Mouse (Mus musculus): Measurements from ENCODE around the gene Pmm2.

Pmm2 gene

DNA sequence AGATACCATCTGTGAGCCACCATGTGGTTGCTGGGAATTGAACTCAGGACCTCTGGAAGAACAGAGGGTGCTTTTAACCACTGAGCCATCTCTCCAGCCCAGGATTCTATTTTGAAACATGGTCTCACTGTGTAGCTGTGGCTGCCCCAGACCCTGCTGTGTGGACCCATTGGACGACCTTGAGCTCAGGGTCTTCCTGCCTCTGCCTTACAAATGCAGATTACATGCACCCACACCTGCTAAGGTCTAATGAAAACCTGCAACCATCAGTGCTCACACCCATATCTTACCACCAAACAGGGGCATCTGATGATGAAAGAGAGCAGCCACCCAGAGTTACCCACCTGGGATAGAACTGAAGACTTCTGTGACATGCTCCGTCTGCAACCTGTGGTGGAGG is 18.8 kb downstream of the Pmm2 start:
- no peak for DNase-seq (ENCODE audit: inconsistent ontology term)

DNA sequence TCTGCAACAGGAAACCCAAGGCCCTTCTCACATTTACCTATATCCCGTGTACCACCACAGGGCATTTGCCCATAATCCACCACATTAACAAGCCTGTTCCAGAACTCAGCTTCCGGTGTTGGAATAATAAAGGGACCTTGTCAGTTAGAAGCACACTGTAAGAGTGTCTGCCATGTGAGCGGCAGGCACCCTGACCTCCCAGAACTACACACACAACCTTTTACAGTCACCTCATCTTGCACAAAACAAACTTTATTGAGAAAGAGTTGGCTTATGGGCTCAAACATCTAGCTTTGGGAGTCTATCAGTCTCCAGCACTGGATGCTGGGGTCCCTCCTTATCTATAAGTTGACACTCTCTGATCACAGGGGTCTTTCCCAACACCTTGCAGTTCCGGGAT is 20.9 kb downstream of the Pmm2 start:
- DNase-seq (ENCODE audit: inconsistent ontology term) = no peak

DNA sequence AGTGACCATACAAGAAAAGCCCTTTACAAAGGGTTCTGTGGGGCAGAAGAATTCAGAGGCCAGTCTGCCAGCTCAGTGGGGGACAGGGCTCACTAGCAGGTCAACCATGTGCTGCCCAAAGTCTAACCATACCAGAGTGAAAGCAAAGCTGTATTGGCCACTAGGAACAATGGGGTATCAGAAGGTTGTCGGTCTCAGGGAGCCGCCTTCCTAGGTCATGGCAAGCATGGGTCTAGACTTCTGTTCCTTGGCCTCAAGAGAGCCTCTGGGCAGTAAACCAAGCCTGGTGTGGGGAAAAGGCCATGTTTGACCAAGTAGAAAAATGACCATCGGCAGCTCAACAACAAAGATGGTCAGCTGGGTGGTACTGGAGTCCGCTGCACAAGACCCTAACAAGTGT is 21.3 kb downstream of the Pmm2 start:
- peak; percentile 74 for DNase-seq (ENCODE audit: inconsistent ontology term)

DNA sequence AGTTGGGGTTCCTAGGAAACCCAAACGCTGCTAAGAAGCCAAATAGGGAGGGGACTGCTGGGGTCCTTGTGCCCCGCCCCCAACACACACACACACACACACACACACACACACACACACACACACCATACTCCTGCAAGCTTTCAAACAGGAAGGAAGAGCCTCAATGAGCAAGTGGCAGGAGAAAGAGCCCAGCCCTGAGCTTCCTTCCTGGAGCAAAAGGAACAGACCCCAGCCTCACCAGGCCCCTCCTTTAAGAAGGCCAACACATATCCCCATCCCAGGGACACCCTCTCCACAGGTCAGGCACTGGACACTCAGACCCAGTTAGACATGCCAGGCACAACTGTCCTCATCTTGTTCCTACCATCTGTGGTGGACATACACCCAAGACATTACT is 25.5 kb downstream of the Pmm2 start:
- DNase-seq (ENCODE audit: inconsistent ontology term) = no peak

DNA sequence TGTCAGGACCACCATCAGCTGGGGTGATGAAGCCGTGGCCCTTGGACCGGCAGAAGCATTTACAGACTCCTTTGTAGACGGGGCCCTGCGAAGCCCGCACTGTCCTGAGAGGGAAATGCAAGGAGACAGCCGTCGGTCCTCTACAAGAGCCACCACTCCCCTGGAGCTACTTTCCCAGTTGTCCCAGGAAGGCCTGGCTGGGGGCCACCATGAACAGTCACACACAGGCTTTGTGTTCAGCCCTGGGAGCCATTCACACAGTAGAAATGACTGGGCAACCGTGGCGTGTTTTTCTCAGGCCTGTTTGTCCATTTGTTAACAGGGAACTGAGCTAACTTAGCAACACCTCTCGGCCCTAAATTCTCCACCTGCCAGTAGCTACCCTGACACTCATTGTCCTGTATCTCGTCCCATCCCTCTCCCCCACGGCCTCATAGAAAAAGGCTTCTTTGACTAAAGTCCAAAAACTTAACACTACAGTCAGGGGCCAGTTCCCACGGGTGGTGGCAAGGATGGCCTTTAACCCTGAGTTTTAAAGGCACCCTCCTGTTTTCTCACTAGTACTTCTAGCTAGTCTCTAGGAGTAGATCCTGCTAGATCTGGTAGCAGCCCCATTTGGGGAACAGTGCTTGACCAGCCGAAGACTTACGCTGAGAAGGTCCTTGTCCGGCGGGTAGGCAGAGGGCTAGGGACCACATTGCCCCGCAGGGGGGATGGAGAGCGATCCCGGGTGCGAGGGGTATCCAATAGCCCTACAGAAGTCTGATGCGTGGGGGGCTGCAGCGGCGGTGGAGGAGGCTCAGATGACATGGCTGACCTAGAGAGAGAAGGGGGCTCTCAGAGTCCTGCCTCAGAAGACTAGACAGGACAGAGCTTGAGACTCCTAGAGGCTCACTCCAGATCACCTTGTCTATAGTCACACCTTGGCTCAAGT is 26.4 kb downstream of the Pmm2 start:
- DNase-seq (ENCODE audit: inconsistent ontology term) = peak; percentile 78

DNA sequence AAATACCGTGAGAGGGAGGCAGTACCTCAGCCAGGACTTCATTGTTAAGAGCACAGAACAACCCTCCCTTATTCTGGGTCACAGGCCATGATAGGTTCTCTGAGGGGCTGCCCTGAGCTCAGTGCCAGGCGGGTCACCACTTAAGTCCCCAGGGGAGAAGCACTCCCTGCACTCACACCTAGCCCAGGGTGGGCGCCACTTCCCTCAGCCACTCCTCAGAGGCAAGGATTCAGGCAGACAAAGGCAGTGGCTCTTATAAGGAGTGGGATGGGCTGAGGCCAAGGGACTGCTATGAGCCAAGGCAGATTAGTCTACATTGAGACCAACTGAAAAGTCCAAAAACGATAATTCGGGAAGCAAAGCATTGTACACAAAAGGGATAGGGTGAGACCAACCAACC is 27.9 kb downstream of the Pmm2 start:
- no peak for DNase-seq (ENCODE audit: inconsistent ontology term)

DNA sequence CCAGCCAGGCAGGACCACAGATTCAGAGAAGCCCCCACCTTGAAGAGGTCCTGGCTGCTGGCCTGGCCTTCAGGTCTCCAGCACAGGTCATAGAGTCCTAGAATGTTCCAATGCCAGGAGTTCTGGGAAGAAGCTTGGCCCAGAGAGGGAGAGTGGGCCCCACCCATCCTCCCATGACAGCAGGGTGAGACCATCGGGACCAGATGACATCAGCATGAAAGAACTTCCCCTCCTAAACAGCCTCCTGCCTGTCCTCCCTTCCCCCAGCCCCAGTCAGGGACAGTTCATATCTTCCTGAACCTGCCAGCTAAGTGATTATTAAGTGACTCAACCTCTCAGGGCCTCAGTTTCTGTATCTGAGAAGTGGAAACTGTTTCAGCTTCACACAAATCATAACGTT is 29.0 kb downstream of the Pmm2 start:
- DNase-seq (ENCODE audit: inconsistent ontology term) = peak; percentile 80

DNA sequence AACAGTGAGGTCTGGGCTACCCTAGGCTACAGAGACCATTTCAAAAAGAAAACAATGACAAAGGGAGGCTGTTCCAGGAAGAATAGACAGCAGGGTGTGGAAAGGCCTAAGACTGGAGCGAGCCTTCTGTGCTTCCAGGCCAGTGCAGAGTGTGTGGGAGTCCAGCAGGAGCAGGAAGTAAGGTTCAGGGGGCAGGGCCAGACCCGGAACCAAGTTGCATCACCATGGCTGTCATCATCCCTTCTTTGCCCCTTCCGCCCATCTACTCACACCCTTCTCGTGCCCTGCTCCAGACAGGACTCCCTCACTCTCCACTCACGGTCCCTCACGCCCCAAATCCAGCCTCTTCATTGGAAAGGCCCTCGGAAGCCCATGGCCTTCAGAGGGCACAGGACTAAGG is 29.8 kb downstream of the Pmm2 start:
- no peak for DNase-seq (ENCODE audit: inconsistent ontology term)

DNA sequence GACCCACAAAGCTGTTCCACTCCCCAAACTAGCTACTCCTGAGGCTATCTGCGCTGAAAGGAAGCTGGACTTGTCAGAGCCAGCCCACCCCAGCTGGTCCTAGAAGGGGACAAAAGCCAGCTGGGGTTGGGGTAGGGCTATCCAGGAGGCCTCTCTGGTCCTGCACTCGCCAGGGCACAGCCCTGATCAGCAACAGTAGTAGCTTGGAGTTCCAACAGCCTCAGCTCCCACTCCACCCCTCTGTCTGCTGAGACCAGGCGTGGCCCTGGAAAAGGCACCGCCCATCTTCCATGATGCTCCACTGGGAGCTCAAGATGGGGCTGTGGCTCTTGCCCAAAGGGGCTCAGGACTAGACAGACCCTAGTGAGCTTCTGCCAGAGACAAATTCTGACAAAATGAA is 30.3 kb downstream of the Pmm2 start:
- no peak for DNase-seq (ENCODE audit: inconsistent ontology term)

DNA sequence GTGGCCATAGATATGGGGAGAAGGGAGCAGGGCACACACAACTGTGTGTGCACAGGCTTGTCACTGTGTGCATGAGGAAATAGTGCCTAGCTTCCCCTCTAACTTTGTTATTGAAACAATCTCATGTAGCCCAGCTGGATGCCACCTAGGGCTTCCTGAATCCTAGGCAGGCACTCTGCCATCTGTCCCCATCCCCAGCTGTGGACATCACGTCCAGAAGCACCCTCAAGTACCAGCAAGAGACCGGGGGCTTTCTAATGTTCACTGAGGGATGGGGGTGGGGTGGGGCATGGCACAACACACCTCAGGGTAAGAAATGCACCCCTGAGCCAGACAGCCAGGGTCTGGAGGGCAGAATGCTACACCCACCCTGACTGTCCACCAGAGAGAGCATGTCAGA is 30.9 kb downstream of the Pmm2 start:
- no peak for DNase-seq (ENCODE audit: inconsistent ontology term)

DNA sequence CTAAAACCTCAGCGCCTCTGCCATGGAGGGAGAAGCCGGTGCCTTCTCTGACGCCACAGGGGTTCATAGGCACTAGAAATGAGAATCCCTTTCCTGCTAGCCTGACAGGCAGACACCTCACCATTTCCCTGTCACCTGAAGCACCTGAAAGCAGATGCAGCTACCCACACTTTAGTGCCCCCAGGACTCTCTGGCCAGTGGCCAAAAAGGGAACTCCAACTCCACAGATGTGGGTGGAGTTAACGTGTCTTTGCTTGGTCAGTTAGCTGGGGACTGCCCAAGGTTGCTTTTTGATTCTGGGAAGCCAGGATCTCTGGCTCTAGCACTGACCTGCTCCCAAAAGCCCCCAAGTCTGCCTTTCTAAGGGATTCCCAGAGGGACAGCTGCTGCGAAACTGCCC is 32.0 kb downstream of the Pmm2 start:
- no peak for DNase-seq (ENCODE audit: inconsistent ontology term)

DNA sequence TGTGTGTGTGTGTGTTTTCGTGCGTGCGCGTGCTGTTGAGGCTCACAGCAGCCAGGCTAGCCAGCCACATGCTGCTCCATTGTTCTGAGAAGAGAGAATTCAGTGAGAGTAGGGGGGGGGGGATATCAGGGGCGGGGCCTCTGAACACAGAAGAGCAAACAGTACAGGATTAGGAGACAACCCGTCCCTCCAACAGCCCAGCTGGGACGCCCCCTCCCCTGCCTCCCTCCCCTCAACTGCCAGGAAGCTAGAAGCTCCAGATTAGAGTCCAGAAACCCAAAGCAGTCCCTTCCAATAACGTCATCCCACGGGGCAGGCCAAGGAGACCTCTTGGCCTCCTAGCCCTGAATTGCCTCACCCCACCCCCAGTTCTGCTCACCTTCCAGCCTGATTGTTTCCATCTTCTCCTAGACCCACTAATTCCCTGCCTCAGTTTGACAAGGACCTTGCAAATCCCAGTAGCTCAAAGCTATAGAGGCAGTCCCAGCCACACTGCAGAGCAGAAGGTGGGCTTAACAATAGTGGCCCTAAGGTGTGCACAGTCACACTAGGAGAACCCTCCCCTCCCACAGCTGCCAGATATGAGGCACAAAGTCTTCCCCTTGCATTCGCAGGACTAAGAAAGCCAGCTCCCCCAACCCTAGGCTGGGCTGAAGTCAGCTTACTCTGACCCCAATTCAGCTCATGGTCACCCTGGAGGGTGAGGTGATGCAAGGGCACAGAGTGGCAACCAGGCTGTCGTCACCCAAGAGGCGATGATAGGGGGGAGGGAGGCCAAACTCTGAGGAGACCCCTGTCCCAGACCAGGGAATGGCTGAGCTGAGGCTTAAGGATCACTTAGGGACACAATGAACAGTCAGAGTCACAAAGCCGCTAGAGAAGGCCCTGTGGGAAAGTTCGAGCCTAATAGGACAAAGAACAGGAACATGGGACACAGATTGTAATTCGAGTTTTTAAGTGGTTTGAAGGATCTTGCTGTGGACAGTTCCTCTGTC is 32.9 kb downstream of the Pmm2 start:
- peak; percentile 57 for DNase-seq (ENCODE audit: inconsistent ontology term)

DNA sequence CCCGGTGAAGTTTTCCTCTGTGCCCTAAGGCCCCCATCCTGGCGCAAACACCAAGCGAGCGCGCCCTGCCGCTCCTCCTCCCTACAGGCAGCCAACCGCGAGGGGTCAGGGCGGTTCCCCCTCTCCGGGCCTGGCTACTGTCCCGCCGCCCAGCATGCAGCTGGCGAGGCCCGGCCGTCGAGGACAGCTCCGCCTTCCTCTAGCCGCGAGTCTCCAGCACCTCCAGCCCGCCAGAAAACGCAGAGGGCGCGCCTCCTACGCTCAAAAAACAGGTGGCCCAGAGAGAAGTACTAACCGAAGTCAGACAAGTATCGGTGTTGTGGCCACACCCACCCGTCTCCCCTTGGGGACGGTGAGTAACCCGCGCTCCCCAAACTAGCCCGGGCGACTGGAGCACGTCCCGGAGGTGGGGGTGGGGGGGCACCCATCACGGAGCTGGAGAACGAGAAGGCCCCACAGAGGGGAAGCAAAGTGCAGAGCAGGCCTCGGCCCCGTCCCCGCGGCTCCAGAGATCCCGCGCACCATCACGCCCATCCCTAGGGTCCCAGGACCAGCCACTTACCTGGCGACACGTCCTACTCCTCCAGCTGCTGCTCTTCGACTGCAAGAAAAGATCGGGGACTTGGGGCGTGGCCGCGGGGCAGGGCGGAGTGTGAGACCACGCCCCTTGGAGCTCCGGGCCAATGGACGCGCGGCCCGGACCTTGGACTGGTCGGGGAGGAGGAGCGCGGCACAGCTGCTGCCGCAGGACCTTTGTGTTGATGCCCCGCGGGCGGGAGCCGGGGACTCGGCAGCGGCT is 34.3 kb downstream of the Pmm2 start, which contains the start of gene Carhsp1:
Gene Carhsp1, minus strand, starts transcription at position 605 of the 799 bp plus-strand sequence.
- DNase-seq (ENCODE audit: inconsistent ontology term) = peak; percentile 98

DNA sequence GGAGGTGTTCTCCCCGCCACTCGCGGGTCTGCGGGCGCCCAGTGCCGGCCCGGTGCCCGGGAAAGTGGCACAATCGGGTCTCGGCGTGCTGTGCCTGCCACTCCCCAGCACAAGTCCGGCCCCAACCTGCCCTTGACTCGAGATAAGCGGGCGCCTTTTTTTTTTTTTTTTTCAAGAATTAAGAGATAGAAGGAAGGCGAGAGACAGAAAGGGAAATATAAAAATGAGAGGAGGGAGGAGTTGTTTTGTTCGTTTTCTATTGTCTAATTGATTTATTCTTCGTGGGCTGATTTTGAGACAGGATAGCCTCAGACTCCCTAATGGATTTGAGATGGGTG is 34.8 kb downstream of the Pmm2 start:
- no peak for DNase-seq (ENCODE audit: inconsistent ontology term)

DNA sequence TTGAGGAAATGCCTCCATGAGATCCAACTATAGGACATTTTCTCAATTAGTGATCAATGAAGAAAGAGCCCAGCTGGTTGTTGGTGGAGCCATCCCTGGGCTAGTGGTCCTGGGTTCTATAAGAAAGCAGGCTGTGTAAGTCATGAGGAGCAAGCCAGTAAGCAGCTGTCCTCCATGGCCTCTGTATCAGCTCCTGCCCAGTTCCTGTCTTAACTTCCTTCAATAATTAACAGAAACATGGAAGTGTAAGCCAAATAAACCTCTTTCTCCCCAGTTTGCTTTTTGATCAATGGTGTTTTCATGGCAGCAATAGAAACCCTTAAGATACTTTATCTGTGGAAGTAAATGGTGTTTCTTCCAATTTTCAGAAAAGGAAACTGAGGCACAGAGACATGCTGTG is 35.3 kb downstream of the Pmm2 start:
- DNase-seq (ENCODE audit: inconsistent ontology term) = no peak

DNA sequence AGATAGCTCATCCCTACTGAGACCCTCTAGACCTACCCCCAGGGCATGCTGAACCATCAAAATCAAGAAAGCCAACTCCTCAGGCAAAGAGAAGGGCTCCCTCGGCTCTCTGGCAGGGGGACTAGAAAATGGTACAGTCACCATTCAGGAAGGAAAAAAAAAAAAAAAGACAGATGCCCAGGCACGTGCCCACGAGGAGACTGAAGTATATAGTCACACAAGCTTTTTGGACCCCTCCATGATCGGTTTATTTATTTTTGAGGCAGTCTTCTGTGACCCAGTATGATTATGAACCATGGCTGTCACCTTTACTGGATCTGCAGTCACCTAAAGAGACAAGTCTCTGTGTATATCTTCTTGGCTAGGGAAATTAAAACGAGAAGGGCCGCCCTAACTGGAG is 35.9 kb downstream of the Pmm2 start:
- no peak for DNase-seq (ENCODE audit: inconsistent ontology term)

DNA sequence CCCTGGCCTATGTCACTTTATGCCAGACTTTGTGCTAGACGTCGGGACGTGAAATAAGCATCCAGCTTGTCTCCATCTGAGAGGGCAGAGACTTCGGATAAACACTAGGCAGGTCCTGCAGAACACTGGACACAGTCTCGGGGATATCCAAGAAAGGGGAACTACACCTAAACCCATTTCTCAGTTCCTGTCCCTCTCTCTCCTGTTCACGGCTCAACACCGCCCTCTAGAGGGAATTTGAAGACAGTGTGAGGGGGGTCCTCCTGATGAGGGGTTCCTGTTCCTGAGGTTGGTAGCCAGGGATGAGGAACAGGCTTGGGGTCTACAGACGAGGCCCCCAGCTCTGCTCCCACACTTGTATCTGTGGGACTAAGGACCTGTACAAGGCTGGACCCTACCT is 36.7 kb downstream of the Pmm2 start:
- peak; percentile 67 for DNase-seq (ENCODE audit: inconsistent ontology term)

DNA sequence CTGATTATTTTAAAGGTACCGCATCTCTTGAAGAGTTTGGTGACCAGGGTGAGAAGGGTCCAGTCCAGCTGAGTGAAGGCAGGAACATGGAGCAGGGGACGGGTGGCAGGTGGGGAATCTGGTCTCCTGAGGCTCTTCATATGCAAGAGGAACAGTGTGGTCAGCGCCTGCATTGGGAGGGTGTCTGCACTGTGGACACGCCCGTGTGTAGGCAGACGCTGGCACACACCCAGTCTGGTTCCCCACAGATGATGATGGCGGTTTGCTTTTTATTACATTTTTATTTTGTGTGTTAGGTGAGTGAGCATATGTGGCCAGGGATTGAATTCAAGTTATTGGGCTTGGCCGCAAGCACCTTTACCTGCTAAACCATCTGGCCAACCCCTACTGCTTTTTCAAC is 38.1 kb downstream of the Pmm2 start:
- DNase-seq (ENCODE audit: inconsistent ontology term) = no peak

DNA sequence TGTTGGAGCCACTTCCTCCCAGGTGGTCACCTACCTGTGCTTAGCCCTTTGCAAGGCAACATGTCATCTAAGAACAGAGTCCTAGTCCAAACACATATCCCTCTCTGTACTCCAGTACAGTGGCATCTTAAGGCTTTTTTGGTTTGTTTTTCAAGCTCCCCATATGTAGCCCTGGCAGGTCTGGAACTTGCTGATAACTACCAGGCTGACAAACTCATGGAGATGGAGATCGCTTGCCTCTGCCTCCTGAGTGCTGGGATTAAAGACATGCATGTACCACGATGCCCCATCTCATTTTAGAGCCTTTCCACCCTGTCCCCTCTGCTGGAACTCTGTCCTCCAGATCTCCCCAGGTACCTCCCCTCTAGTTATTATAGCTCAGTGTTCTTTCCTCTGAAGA is 38.8 kb downstream of the Pmm2 start:
- no peak for DNase-seq (ENCODE audit: inconsistent ontology term)

DNA sequence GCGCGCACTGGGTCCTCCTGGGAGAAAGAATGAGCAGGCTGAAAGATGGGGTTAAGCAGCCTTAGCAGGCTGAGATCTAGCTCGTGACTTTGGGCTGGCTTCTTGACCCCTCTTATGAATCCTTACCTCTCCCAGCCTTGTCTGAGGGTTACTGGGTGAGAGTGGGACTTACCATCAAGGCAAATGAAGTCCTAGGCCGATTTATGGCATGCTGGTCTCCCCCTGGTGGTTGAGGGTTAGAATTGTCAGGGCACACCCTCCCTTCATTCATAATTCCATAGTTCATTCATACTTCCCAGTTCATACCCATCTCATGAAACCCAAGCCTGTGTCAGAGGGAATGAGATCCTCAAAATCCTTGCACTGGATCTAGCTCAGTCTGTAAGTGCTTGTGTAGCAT is 39.3 kb downstream of the Pmm2 start:
- peak; percentile 43 for DNase-seq (ENCODE audit: inconsistent ontology term)

DNA sequence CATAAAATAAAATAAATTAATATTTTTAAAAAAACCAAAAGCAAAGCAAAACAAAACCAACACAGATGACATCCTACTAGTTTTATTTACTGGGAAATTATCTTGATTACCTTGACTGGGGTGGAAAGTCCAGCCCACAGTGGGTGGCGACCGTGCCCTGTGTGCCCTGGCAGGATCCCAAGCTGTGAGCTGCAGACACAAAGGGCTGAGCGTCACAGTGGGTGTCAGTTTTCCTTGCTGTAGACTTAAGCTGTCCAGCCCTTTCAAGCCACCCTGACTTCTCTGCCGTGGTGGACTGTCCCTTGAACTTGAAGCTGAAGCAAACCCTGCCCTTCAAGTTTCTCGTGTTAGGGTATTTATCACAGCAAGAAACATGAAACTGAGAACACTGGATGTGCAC is 40.6 kb downstream of the Pmm2 start:
- DNase-seq (ENCODE audit: inconsistent ontology term) = no peak

DNA sequence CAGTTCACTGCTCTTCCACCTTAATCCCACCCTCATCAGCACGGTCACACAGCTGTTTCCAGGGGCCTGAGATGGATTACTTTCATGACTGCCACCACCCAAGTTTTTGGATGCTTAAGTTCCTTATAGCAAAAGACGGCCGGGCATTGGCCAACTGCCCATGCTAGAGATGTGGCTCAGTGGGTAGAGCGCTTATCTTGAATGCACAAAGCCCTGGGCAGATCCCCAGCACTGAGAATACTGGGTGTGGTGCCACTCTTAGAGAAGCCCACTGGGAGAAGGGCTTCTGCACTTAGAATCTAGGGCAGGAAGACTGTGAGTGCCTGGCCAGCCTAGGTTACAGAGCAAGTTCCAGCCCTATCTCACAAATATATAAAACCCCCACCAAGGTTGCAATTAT is 41.2 kb downstream of the Pmm2 start:
- no peak for DNase-seq (ENCODE audit: inconsistent ontology term)

Measured in Muller cell, postnatal 12 days (primary cell).